Mouse (Mus musculus): ENCODE measurements around the gene Lclat1. TPM values are rescaled to one million over a fixed set of nuclear protein-coding genes. Genes with fewer than 3 reads are reported as not detected.

The Lclat1 gene
- polyA plus RNA-seq, 1 experiment, result 2.0 TPM

DNA sequence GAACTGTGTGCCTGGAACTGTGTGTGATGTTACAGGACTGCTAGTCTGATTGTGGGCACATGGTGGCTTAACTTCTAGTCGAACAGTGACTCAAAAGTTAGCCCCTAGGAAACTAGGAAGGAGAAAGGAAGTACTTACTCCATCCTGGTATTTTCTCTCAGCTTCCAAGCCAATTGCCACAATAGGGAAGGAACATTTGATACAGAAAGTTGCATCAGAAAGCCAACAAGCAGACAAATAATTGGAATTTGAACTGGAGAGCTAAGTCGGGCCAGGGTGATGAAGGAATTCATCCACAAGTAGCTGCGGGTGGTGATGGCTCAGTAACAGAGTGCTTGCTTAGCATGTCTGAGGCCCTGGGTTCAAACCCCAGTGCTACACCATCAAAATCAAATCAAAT lies 30.1 kb upstream of the Lclat1 start:
- H3K4me3 ChIP-seq (replicated peaks; ENCODE audit: control insufficient read depth, low read depth, low read length), result no peak overlapping the region
- H3K4me1 ChIP-seq (ENCODE audit: control insufficient read depth, insufficient read depth, low read length), result no peaks in the 10 kb centered on the region; the same call in 1 of the 2 replicates
- no peak overlapping the region for H3K27ac ChIP-seq (ENCODE audit: control insufficient read depth, insufficient read depth, low read depth, low read length, poor library complexity)
- no peak for TF ChIP-seq CTCF (IDR thresholded peaks at IDR 0.05; ENCODE audit: control insufficient read depth, insufficient read depth, low read length)
- WGBS, result 72% methylated on average over 3 of the region's 3 CpGs

GRCm38 (mm10) chr17:73081360-73082133 lies 26.2 kb upstream of the Lclat1 start:
- H3K4me1 ChIP-seq (ENCODE audit: control insufficient read depth, insufficient read depth, low read length), result no peaks in the 10 kb centered on the region; the same call in 1 of the 2 replicates
- no peak for TF ChIP-seq CTCF (IDR thresholded peaks at IDR 0.05; ENCODE audit: control insufficient read depth, insufficient read depth, low read length)
- no peak for TF ChIP-seq POLR2A (IDR thresholded peaks at IDR 0.05; ENCODE audit: borderline replicate concordance, control insufficient read depth, low read depth, low read length)
- no peak overlapping the region for H3K4me3 ChIP-seq (replicated peaks; ENCODE audit: control insufficient read depth, low read depth, low read length)
- WGBS, result 25% methylated on average over 9 of the region's 9 CpGs
- H3K27ac ChIP-seq (ENCODE audit: control insufficient read depth, insufficient read depth, low read depth, low read length, poor library complexity), result no peak overlapping the region

GRCm38 (mm10) chr17:73082506-73083196 lies 25.1 kb upstream of the Lclat1 start:
- 65% methylated on average over 4 of the region's 4 CpGs for WGBS
- H3K4me3 ChIP-seq (replicated peaks; ENCODE audit: control insufficient read depth, low read depth, low read length), result no peak overlapping the region
- H3K27ac ChIP-seq (ENCODE audit: control insufficient read depth, insufficient read depth, low read depth, low read length, poor library complexity), result no peak overlapping the region
- no peaks in the 10 kb centered on the region; the same call in 1 of the 2 replicates for H3K4me1 ChIP-seq (ENCODE audit: control insufficient read depth, insufficient read depth, low read length)
- TF ChIP-seq CTCF (IDR thresholded peaks at IDR 0.05; ENCODE audit: control insufficient read depth, insufficient read depth, low read length), result no peak
- no peak for TF ChIP-seq POLR2A (IDR thresholded peaks at IDR 0.05; ENCODE audit: borderline replicate concordance, control insufficient read depth, low read depth, low read length)

DNA sequence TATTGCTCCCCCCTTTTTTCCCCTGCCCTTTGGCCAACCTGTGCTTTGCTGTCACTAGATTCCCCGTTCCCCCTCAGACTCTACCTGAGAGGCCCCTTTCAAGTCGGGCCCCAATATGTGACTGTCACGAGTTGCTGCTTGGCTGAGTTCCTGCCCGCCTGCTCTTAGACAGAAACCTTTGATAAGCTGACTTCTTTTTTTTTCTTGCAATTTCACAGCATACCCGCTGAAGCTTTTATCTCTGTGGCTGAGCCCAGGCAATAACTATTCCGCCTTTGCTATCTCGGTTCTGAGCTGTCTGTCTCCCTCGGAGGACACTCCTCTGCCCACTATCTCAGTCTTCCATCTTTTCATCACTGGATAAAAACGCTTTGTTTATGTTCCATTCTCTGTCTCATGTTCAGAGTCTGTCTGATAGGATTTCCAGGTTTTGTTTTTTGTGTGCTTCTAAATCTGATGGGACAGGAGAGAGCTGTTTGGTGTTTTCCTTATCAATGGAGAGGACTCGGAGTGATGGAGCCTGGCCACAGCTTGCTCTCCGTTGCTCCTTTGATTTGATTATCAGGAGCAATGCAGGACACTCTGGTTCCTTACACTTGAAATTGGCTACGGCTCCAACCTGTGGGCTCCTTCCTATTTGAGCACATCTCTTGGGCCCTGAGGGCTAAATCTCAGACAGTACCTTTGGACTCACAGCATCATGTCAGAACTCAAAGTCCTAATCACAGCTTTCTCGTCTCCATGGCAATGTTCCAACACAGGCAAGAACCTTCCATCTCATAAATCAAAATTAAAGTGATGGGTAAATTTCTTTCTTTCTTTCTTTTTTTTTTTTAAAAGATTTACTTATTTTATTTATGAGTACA lies 20.5 kb upstream of the Lclat1 start:
- no peak overlapping the region for H3K4me3 ChIP-seq (replicated peaks; ENCODE audit: control insufficient read depth, low read depth, low read length)
- WGBS, result 25% methylated on average over 13 of the region's 13 CpGs
- no peak overlapping the region for H3K27ac ChIP-seq (ENCODE audit: control insufficient read depth, insufficient read depth, low read depth, low read length, poor library complexity)
- TF ChIP-seq CTCF (IDR thresholded peaks at IDR 0.05; ENCODE audit: control insufficient read depth, insufficient read depth, low read length) (no peak), POLR2A (IDR thresholded peaks at IDR 0.05; ENCODE audit: borderline replicate concordance, control insufficient read depth, low read depth, low read length) (no peak)
- no peaks in the 10 kb centered on the region; the same call in 1 of the 2 replicates for H3K4me1 ChIP-seq (ENCODE audit: control insufficient read depth, insufficient read depth, low read length)

DNA sequence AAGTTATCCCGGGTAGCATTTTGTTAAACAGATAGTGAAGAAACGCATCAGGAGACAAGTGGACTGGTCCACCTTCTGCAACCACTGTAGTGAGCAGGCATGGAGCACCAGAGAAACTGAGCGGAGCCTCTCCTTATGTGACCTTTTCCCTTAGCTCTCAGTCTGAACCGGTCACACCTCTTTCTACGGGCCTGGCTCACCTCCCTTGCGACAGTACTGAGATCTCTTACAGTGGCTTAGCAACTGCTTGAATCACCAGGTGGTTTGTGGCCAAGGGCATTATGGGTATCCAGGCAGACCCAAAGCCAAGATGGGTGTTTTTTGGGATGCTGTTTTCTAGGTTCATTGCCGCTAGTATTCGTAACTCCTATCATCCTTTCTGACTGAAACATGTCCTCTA lies 16.4 kb upstream of the Lclat1 start:
- H3K27ac ChIP-seq (ENCODE audit: control insufficient read depth, insufficient read depth, low read depth, low read length, poor library complexity), result no peak overlapping the region
- no peak for TF ChIP-seq CTCF (IDR thresholded peaks at IDR 0.05; ENCODE audit: control insufficient read depth, insufficient read depth, low read length)
- TF ChIP-seq POLR2A (IDR thresholded peaks at IDR 0.05; ENCODE audit: borderline replicate concordance, control insufficient read depth, low read depth, low read length), result no peak
- H3K4me3 ChIP-seq (replicated peaks; ENCODE audit: control insufficient read depth, low read depth, low read length), result no peak overlapping the region
- H3K4me1 ChIP-seq (ENCODE audit: control insufficient read depth, insufficient read depth, low read length), result peaks cover 1% of the 10 kb centered on the region; the same call in 1 of the 2 replicates
- 89% methylated on average over 8 of the region's 8 CpGs for WGBS

GRCm38 (mm10) chr17:73092103-73093097 lies 15.4 kb upstream of the Lclat1 start:
- Histone ChIP-seq H3K27ac (ENCODE audit: control insufficient read depth, insufficient read depth, low read depth, low read length, poor library complexity) (no peak overlapping the region), H3K4me1 (ENCODE audit: control insufficient read depth, insufficient read depth, low read length) (peaks cover 1% of the 10 kb centered on the region; the same call in 1 of the 2 replicates), H3K4me3 (replicated peaks; ENCODE audit: control insufficient read depth, low read depth, low read length) (no peak overlapping the region)
- 82% methylated on average over 12 of the region's 12 CpGs for WGBS
- no peak for TF ChIP-seq CTCF (IDR thresholded peaks at IDR 0.05; ENCODE audit: control insufficient read depth, insufficient read depth, low read length)
- no peak for TF ChIP-seq POLR2A (IDR thresholded peaks at IDR 0.05; ENCODE audit: borderline replicate concordance, control insufficient read depth, low read depth, low read length)

DNA sequence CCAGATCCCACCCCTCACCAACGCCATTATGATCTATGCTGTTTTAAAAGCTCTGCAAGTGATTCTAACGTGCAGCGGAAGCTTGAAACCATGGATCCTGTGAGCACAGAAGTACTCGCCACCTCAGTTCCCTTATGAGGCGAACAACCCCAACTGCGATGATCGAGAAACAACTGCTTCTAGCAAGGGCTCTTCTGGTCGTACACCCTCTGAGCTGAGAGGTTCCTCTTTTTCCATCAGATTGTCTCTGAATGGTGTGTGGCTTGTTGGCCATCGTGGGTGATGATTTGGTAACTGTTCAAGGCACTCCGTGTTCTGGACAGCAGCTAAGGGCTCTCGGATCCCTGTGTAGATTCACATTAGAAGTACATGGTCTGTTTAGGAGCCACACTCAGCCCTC lies 12.7 kb upstream of the Lclat1 start:
- Histone ChIP-seq H3K4me1 (ENCODE audit: control insufficient read depth, insufficient read depth, low read length) (peaks cover 1% of the 10 kb centered on the region; the same call in 1 of the 2 replicates), H3K27ac (ENCODE audit: control insufficient read depth, insufficient read depth, low read depth, low read length, poor library complexity) (peak overlapping the region; percentile 4; the same call in 1 of the 2 replicates), H3K4me3 (replicated peaks; ENCODE audit: control insufficient read depth, low read depth, low read length) (no peak overlapping the region)
- WGBS, result 8% methylated on average over 11 of the region's 11 CpGs
- TF ChIP-seq POLR2A (IDR thresholded peaks at IDR 0.05; ENCODE audit: borderline replicate concordance, control insufficient read depth, low read depth, low read length) (no peak), CTCF (IDR thresholded peaks at IDR 0.05; ENCODE audit: control insufficient read depth, insufficient read depth, low read length) (no peak)

All from bone marrow, adult 2 months (tissue).